In genomic region chr6:97487535-97488081, GRCm38 (mm10) we compare ENCODE assay signal across 8 mouse cellular contexts.
DNase-seq lines count a peak whose midpoint lies in the region; ATAC-seq and TF ChIP-seq lines count a peak whose summit lies in the region.

No protein-coding gene starts in this region.

- no peaks in the 10 kb centered on the region for H3K36me3 ChIP-seq in ES-Bruce4 (ENCODE audit: control insufficient read depth, insufficient read depth, low read length, poor library complexity, severe bottlenecking)
- no peaks in the 10 kb centered on the region for H3K36me3 ChIP-seq in forebrain, embryonic 16.5 days (ENCODE audit: control insufficient read depth, insufficient read depth)
- H3K36me3 ChIP-seq in neural tube, embryonic 15.5 days, result no peaks in the 10 kb centered on the region

- 1% methylated on average over 36 of the region's 40 CpGs for WGBS in forebrain, embryonic 16.5 days
- 2% methylated on average over 40 of the region's 40 CpGs for WGBS in neural tube, embryonic 15.5 days

- H3K4me2 ChIP-seq in forebrain, embryonic 16.5 days (ENCODE audit: low read length), result peak overlapping the region; percentile 92
- peak overlapping the region; percentile 99 for H3K4me2 ChIP-seq in neural tube, embryonic 15.5 days

- TF ChIP-seq CTCF in ES-Bruce4 (IDR thresholded peaks at IDR 0.05; ENCODE audit: low read depth, low read length), result no peak

- H3K4me3 ChIP-seq in ES-Bruce4 (ENCODE audit: low read depth, low read length), result peak overlapping the region; percentile 73
- H3K4me3 ChIP-seq in brown adipose tissue, adult 24 weeks (ENCODE audit: insufficient read depth, low read depth, low read length), result peak overlapping the region; percentile 57
- H3K4me3 ChIP-seq in forebrain, embryonic 16.5 days (replicated peaks; ENCODE audit: low read length), result peak overlapping the region; percentile 47
- H3K4me3 ChIP-seq in neural tube, embryonic 15.5 days (replicated peaks), result peak overlapping the region; percentile 50

- no peaks in the 10 kb centered on the region for H3K9me3 ChIP-seq in ES-Bruce4 (replicated peaks; ENCODE audit: control insufficient read depth, insufficient read depth, low read length, poor library complexity, severe bottlenecking)
- H3K9me3 ChIP-seq in forebrain, embryonic 16.5 days (ENCODE audit: control insufficient read depth, low read length), result no peaks in the 10 kb centered on the region
- H3K9me3 ChIP-seq in neural tube, embryonic 15.5 days (replicated peaks), result no peaks in the 10 kb centered on the region

- H3K4me1 ChIP-seq in ES-Bruce4 (ENCODE audit: control insufficient read depth, insufficient read depth, low read length), result no peaks in the 10 kb centered on the region
- H3K4me1 ChIP-seq in brown adipose tissue, adult 24 weeks (ENCODE audit: control insufficient read depth, insufficient read depth, insufficient read length, low read length), result 0 out of 2 replicates have a peak, but pooled peaks cover 5% of the 10 kb centered on the region
- H3K4me1 ChIP-seq in forebrain, embryonic 16.5 days (replicated peaks; ENCODE audit: control insufficient read depth, insufficient read depth, low read length), result peaks cover 25% of the 10 kb centered on the region
- peaks cover 39% of the 10 kb centered on the region for H3K4me1 ChIP-seq in neural tube, embryonic 15.5 days

- H3K9ac ChIP-seq in ES-Bruce4 (ENCODE audit: low read depth, poor library complexity, severe bottlenecking), result peak overlapping the region; percentile 56
- H3K9ac ChIP-seq in forebrain, embryonic 16.5 days (replicated peaks; ENCODE audit: low read depth, low read length), result peak overlapping the region; percentile 62
- peak overlapping the region; percentile 57 for H3K9ac ChIP-seq in neural tube, embryonic 15.5 days (replicated peaks)

- intact Hi-C loops in heart, postnatal 36 days (cut with DNase I), result loop anchor here (2.0 kb wide), 1 partner anchor 67 kb away; no protein-coding TSS in a partner anchor

- TF ChIP-seq POLR2A in ES-Bruce4 (IDR thresholded peaks at IDR 0.05; ENCODE audit: insufficient read depth, low read length), result no peak

- peak; percentile 76 to 81 for DNase-seq in heart, postnatal 36 days
- peak; percentile 56 to 78 for DNase-seq in layer of hippocampus, adult 18-20 months (ENCODE audit: low spot score in 2 of 2)
- DNase-seq in lung, adult 18-20 months, result peak; percentile 68 to 84
- peak; percentile 60 to 61 for DNase-seq in urinary bladder, postnatal 4 days (ENCODE audit: low spot score in 2 of 2)

- ATAC-seq in forebrain, embryonic 16.5 days, result peak; percentile 74
- peak; percentile 75 for ATAC-seq in neural tube, embryonic 15.5 days (ENCODE audit: low FRiP score)

- TF ChIP-seq EP300 in ES-Bruce4 (IDR thresholded peaks at IDR 0.05; ENCODE audit: insufficient read depth, low read depth, low read length), result no peak

- no peaks in the 10 kb centered on the region for H3K27me3 ChIP-seq in ES-Bruce4 (ENCODE audit: control insufficient read depth, insufficient read depth, low read length, poor library complexity, severe bottlenecking)
- no peaks in the 10 kb centered on the region for H3K27me3 ChIP-seq in forebrain, embryonic 16.5 days (replicated peaks; ENCODE audit: control insufficient read depth, insufficient read depth, low read length)
- H3K27me3 ChIP-seq in neural tube, embryonic 15.5 days (replicated peaks), result no peaks in the 10 kb centered on the region

- H3K27ac ChIP-seq in ES-Bruce4 (ENCODE audit: insufficient read depth, low read length), result no peak overlapping the region
- peak overlapping the region; percentile 81 for H3K27ac ChIP-seq in brown adipose tissue, adult 24 weeks (replicated peaks; ENCODE audit: low read depth, low read length)
- H3K27ac ChIP-seq in forebrain, embryonic 16.5 days (ENCODE audit: low read length), result no peak overlapping the region
- H3K27ac ChIP-seq in neural tube, embryonic 15.5 days (replicated peaks), result peak overlapping the region; percentile 28; the same call in 1 of the 2 replicates

Comparison
In these comparisons a context has a peak if more than half of its experiments do, and no peak if none do; other contexts are left out.
1. H3K27ac ChIP-seq: peak in brown adipose tissue, adult 24 weeks (single experiment) and neural tube, embryonic 15.5 days (single experiment); none in ES-Bruce4 (single experiment) and forebrain, embryonic 16.5 days (single experiment).
2. Peak in every context shown above with its lines, with median percentiles within 50 percentile points of each other: H3K4me3 ChIP-seq, H3K9ac ChIP-seq and DNase-seq.